8 mouse cellular contexts compared by ENCODE assay signal in genomic region chr2:4252541-4253291, GRCm38 (mm10).
DNase-seq lines count a peak whose midpoint lies in the region; TF ChIP-seq lines count a peak whose summit lies in the region.

No protein-coding gene starts in this region.

- TF ChIP-seq POLR2A in brain, embryonic 14.5 days (IDR thresholded peaks at IDR 0.05; ENCODE audit: borderline replicate concordance, extremely low read depth, insufficient read depth, insufficient read length, poor library complexity, severe bottlenecking), result no peak

- 64% methylated on average over 9 of the region's 9 CpGs for WGBS in midbrain, embryonic 10.5 days

- H3K4me3 ChIP-seq in midbrain, embryonic 10.5 days, result no peak overlapping the region

- H3K36me3 ChIP-seq in midbrain, embryonic 10.5 days, result no peaks in the 10 kb centered on the region

- peak; percentile 35 for DNase-seq in adrenal gland, postnatal 10 days
- DNase-seq in adrenal gland, adult 18-20 months (ENCODE audit: low spot score in 2 of 2), result no peak
- peak; percentile 56 for DNase-seq in brain, embryonic 14.5 days (ENCODE audit: low read depth)
- peak; percentile 21 to 42 for DNase-seq in heart, postnatal 14 days
- no peak for DNase-seq in midbrain, embryonic 10.5 days (ENCODE audit: low spot score)
- DNase-seq in left cerebral cortex, postnatal 36 days (ENCODE audit: low spot score in 2 of 2), result no peak
- DNase-seq in left cerebral cortex, adult 18-20 months (ENCODE audit: low spot score in 2 of 2), result no peak
- no peak for DNase-seq in right cerebral cortex, postnatal 25 days

- TF ChIP-seq CTCF in brain, embryonic 14.5 days (IDR thresholded peaks at IDR 0.05; ENCODE audit: borderline replicate concordance, extremely low read depth, insufficient read depth, insufficient read length), result no peak

- H3K4me1 ChIP-seq in midbrain, embryonic 10.5 days, result peaks cover 23% of the 10 kb centered on the region

- H3K9me3 ChIP-seq in midbrain, embryonic 10.5 days (replicated peaks), result no peaks in the 10 kb centered on the region

- intact Hi-C loops in heart, postnatal 14 days (cut with DNase I), result no loop called here
- intact Hi-C loops in left cerebral cortex, postnatal 36 days (cut with DNase I), result no loop called here

- H3K27ac ChIP-seq in midbrain, embryonic 10.5 days (replicated peaks), result peak overlapping the region; percentile 47; the same call in 1 of the 2 replicates

- H3K27me3 ChIP-seq in midbrain, embryonic 10.5 days (ENCODE audit: low read depth, poor library complexity, severe bottlenecking), result 0 out of 2 replicates have a peak, but pooled peaks cover 9% of the 10 kb centered on the region

Comparison
In these comparisons a context has a peak if more than half of its experiments do, and no peak if none do; other contexts are left out.
1. DNase-seq: peak in adrenal gland, postnatal 10 days (single experiment), brain, embryonic 14.5 days (single experiment) and heart, postnatal 14 days (2 of 2); none in adrenal gland, adult 18-20 months (0 of 2), midbrain, embryonic 10.5 days (single experiment), left cerebral cortex, postnatal 36 days (0 of 2), left cerebral cortex, adult 18-20 months (0 of 2) and right cerebral cortex, postnatal 25 days (single experiment).